Mouse (Mus musculus): ENCODE measurements at regions not wholly inside any gene's neighbourhood (a gene's known extent, or its start where the extent isn't known, plus 50 kb on each side); places are given as distances from the start of the nearest gene placed in this dataset.

DNA sequence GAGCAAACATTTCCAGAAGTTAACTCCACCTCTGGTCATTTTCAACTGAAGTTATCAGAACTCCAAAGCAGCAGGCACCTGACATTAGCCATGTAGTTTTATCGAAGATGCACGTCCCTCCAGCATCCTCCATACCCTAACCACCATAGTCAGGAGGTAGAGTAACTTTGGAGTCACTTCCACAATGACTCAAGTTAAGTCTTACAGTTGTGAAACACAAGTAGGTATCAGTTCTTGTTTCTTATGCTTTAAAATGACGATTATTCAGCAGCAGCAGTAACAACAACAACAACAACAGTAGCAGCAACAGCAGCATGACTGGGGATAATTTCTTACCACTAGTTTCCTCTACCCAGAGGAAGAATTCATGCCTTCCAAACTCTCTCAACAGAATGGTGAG, 51.3 kb upstream of the Tank start:
- no peak for DNase-seq (ENCODE audit: low spot score)

DNA sequence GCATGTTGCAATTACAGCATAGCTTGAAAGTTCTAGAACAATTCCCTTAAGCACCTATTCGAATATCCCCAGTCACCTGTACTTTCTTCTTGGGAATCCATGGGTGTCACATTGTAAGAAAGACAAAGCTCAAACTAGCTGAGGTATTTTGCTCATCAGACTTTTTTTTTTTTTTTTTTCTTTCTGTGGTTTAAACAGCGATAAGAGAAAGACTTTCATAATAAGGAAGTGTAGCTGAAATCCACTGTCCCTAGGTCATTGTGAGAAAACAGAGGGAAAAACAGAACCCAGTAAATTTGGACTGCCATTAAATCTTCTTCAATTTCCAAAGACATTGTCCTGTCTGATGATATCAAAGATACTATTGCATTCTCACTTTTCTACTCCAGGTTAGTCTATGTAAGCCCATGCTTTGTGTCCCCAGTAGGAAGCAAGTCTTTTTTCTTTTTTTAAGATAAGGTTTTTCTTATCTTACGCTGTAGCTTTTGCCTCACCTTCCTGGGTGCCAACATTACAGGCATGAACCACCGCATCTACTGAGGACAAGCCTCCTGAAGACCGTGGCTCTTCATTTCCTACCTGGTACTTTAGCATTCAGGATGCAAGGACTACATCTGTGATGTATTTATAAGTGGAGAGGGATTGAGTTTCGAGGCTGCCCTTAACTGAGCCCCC, 54.2 kb upstream of the Tank start:
- DNase-seq (ENCODE audit: low spot score), result no peak

GRCm38 (mm10) chr2:61514445-61515123, 63.8 kb upstream of the Tank start:
- DNase-seq (ENCODE audit: low spot score), result no peak

DNA sequence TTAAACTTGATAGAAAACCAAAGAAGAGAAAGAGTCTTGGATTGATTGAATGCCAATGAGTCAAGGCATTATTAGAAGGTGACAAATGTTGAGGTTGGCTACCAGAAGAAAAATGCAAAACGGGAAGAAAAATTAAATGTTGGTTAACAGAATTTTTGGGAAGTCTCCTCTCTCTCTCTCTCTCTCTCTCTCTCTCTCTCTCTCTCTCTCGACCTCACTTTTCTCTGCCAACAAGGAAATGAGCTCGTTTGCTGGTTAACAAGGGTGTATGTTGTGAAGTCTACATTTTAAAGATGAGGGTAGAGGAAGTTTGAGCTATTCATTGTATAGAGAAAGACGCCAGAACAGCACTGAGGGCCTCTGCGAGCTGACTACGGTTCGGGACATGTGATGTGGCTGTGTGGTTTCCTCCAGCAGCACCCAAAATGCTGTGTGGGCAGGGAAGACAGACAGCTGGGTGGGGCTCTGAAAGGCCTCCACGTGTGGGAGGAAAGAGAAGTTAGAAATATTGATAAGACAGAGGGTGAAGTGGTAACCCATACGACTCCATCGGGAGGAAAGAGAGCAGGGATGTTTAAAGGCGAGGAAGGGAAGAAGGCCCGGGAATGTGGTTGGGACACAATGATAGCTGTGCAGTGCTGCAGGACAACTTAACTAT, 64.5 kb upstream of the Tank start:
- DNase-seq (ENCODE audit: low spot score), result no peak

- DNase-seq (ENCODE audit: low spot score), result no peak
Observed at GRCm38 (mm10) chr2:61503594-61503993, 74.8 kb upstream of the Tank start.

DNA sequence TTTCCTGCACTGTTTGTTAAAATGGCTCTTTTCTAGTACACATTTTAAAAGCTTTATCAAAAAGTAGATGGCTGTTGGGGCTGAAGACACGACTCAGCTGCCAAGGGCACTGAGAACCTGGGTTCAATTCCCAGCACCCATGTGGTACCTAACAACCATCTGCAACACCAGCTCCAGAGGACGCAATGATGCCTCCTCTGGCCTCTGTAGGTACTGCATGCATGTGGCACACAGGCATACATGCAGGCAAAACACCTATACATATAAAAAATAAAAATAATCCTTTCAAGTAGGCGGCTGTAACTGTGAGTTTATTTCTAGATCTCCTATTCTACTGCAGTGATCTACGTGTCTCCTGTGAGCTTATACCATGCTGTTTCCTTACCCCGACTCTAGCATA, 76.5 kb upstream of the Tank start:
- no peak for DNase-seq (ENCODE audit: low spot score)

DNA sequence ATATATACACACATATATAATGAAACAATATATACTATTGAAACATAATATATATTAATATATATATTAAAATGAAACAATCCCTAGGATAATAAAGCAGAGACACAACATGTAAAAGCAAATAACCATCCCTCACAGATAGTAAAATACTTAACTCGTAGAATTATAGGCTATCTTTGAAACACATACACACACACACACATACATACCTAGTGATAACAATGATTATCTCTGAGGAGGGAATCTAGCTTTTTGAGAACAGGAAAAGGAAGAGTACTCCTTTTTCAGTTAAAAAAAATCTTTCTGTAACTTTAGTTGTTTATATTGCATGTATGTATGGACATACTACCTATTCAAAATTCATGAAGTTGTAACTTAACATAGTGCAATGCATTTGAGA, 79.1 kb upstream of the Tank start:
- DNase-seq (ENCODE audit: low spot score), result no peak

DNA sequence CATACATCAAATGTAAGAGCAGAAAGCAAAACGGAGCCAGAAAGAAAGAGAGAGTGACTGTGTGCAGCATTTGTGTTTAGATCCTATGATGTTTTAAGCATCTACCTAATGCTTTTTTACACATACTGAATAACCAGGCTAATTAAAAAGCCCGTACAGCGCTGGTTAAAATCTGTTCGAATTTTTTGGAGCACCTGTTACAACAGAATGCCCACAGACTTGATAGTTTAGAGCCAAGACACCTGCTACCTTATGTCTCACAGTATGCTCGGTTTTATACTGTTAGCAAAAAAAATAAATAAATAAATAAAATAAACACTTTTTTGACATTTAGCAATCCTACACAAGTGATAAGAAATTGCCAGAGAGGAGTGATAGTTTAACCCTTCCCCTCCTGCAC, 80.5 kb upstream of the Tank start:
- no peak for DNase-seq (ENCODE audit: low spot score)

GRCm38 (mm10) chr2:61496968-61497367, 81.4 kb upstream of the Tank start:
- no peak for DNase-seq (ENCODE audit: low spot score)

DNA sequence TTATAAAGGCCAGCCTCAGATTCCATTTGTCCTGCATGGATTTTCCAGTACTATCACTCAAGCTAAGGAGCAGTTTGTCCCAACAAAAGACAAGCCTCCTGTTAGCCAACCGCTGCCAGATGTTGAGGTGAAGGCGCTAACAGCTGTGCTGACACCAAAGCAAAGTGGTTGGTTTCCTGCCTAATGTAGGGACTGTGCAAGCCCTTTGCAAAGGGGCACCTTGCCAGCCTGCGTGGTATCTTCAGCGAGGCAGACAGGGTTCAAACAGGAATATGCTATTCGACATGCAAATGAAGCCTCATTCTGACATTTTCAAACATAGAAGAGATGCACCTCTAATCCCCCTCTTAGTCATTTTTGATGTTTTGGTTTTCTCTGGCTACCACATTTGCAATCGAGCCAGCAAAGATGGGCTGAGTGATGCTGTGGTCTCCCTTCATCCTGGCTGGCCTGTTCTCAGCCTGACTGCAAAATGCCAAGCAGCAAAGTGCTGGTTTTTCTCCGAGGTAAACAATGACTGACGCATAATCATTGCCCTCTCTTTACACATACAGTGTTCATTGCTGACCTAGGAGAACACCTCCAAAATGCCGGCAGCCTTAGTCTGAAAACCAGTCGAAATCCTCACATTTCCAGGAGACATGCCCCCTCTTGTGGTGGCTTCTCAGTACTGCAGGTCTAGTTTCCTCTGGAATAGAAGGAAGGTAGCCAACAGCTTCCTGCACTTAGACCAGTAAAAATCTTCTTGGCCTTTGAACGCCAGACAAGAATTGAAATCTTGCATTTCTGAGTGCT, 84.3 kb upstream of the Tank start:
- peak; percentile 62 for DNase-seq (ENCODE audit: low spot score)

DNA sequence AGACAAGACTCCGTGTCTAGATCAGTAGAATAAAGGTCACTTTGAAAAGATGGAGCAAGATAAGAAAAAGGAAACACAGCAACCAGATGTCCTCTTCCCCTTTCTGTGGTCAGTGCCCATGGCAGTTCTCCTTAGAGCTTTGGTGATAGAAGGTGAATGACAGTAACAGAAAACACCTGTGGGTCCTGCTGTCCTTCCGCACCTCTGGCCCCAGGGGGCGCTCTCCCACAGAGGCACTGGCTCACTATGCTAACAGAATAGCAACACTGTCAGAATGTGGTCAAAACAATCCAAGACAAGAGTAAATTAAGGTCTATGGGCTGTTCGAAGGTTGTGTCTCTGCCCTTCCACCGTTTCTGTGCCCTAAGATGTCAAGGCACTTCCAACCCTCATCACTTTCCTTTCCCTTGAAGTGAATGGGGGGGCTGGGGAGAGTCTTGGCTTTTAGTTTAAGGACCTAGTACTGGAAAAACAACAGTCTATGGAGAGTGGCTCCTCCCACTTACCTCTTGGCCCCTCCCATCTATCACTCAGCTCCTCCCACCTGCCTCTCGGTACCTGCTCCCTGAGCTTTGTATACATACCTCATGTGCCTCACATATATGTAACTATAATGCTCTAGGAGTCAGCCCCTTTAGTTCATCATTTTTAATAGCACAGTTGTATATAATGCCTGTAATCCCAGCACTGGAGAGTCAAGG, 86.2 kb upstream of the Tank start:
- no peak for DNase-seq (ENCODE audit: low spot score)

- DNase-seq (ENCODE audit: low spot score), result no peak
Observed at GRCm38 (mm10) chr2:61490436-61491109, 87.8 kb upstream of the Tank start.

- DNase-seq (ENCODE audit: low spot score), result no peak
Observed at GRCm38 (mm10) chr2:61489762-61490161, 88.6 kb upstream of the Tank start.

GRCm38 (mm10) chr2:61483820-61484219, 94.6 kb upstream of the Tank start:
- DNase-seq (ENCODE audit: low spot score), result no peak

DNA sequence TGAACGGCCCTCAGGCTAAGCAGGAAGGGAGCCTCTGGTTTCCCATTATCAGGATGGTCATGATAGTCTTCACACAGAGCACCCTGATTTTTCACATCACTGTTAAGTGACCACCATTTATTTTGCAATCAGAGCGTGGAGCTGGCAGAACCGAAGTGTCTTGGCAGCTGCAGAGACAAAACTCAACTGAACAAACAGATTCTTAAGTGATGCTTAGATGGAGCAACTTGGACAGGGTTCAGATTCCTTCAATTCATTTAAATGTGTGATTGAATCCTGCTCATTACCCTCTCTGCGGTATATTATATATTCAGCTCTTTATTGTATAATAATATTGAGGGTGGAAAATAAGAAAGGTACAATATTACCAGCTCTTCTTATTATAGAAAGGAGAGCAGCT, 101.7 kb upstream of the Tank start:
- DNase-seq (ENCODE audit: low spot score), result no peak

GRCm38 (mm10) chr2:61474626-61475025, 103.8 kb upstream of the Tank start:
- DNase-seq (ENCODE audit: low spot score), result no peak

GRCm38 (mm10) chr2:61470521-61470920, 107.9 kb upstream of the Tank start:
- DNase-seq (ENCODE audit: low spot score), result no peak

DNA sequence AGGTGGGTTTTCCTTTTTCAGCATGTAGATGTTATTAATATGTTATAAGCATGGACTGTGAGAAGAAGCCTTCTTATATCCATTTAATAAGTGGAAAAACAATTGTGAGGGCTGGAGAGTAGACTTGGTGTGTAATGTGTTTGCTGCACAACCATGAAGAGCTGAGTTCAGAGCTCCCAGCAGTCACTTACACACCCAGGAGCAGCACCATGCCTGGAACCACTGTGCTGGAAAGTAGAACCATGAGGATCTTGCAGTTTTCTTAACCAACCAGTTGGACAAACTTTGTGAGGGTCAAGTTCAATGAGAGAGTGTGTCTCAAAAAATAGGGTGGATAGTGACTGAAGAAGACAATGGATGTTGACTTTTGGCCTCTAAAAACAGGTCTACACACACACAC, 108.3 kb upstream of the Tank start:
- no peak for DNase-seq (ENCODE audit: low spot score)

- DNase-seq (ENCODE audit: low spot score), result peak; percentile 21
Observed at GRCm38 (mm10) chr2:61455902-61456301, 122.5 kb upstream of the Tank start.

GRCm38 (mm10) chr2:61454729-61455128, 123.7 kb upstream of the Tank start:
- DNase-seq (ENCODE audit: low spot score), result no peak

GRCm38 (mm10) chr2:61454311-61454728, 124.1 kb upstream of the Tank start:
- DNase-seq (ENCODE audit: low spot score), result peak; percentile 80
